Mouse (Mus musculus) midbrain, embryonic 10.5 days (tissue): ENCODE results near the gene Zfp52. TPM values are rescaled to one million over a fixed set of nuclear protein-coding genes. Genes with fewer than 3 reads are reported as not detected.
A peak's percentile ranks its signal among the peaks of the same experiment; 100 is the strongest.

Source experiments
- DNase-seq: peaks from one replicate; pipeline ENCODE4 v3.0.0-alpha.2; 2017; ENCODE audit warnings: low spot score
- H3K27ac ChIP-seq: fragments of 300-500 bp; sonication (generic); replicated peaks from 2 replicates; pipeline ENCODE4 v1.5.1; 2016; ENCODE audit warnings: mild to moderate bottlenecking
- H3K27me3 ChIP-seq: fragments of 300-500 bp; sonication (generic); 2 replicates; pipeline ENCODE4 v1.6.1; 2016; ENCODE audit warnings: low read depth, mild to moderate bottlenecking; ENCODE audit not compliant: poor library complexity, severe bottlenecking
- H3K36me3 ChIP-seq: fragments of 300-500 bp; sonication (generic); 2 replicates; pipeline ENCODE4 v1.6.1; 2016; ENCODE audit warnings: mild to moderate bottlenecking, moderate library complexity
- H3K4me1 ChIP-seq: fragments of 300-500 bp; sonication (generic); 2 replicates; pipeline ENCODE4 v1.6.1; 2016
- H3K4me3 ChIP-seq: fragments of 300-500 bp; sonication (generic); 2 replicates; pipeline ENCODE4 v1.5.1; 2016; ENCODE audit warnings: mild to moderate bottlenecking, moderate library complexity
- H3K9me3 ChIP-seq: fragments of 300-500 bp; sonication (generic); replicated peaks from 2 replicates; pipeline ENCODE4 v1.6.1; 2016; ENCODE audit warnings: mild to moderate bottlenecking
- WGBS: fragments of 180-500 bp; shearing (Covaris S2); methylation state at CpG from one replicate; pipeline ENCODE4 v1.1.7; 2016; 5-methylcytosine and 5-hydroxymethylcytosine counted together
- polyA plus RNA-seq: library from polyadenylated mRNA; unstranded; fragments of >200 nt; fragmentation: Nextera tagmentation; extraction: Ambion mirVana; gene quantifications from 2 replicates; pipeline ENCODE4 v1.2.1, GENCODE M21; 2016

Zfp52 gene
- polyA plus RNA-seq, 1 experiment from 2014 or later = 1.7 TPM

DNA sequence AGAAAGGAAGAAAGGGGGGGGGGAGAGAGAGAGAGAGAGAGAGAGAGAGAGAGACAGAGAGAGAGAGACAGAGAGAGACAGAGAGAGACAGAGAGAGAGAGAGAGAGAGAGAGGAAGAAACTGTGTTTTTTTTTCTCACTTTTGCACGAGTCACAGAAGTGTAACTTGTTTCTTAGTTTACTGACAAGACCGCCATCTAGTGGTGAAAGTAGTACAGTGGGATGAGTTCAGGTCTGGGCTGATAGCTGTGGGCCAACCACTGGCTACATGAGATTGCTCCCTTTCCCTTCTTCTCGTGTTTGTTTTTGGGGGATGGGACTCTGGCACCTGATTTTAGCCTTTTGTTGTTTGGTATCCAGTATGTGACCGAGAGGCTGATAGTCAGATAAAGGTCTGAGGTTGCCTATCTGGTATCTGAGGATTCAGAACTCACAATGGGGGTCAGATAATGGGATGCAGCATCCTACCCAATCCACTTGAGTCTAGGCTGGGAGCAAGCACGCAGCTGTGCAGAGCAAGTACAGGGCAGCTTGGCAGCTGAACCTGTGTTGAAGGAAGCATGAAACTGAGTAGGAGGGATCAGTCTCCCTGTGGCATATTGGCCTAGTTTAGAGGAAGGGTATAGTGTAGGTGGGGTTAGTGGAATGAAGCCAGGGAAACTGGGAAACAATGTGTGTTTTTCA, 44.3 kb downstream of the Zfp52 start:
- DNase-seq = peak; percentile 24
- H3K4me3 ChIP-seq = no peak overlapping the region
- peaks cover 52% of the 10 kb centered on the region for H3K36me3 ChIP-seq
- no peak overlapping the region for H3K27ac ChIP-seq
- no peaks in the 10 kb centered on the region for H3K27me3 ChIP-seq
- no peaks in the 10 kb centered on the region for H3K9me3 ChIP-seq
- WGBS = 31% methylated on average over 5 of the region's 5 CpGs
- no peaks in the 10 kb centered on the region for H3K4me1 ChIP-seq

DNA sequence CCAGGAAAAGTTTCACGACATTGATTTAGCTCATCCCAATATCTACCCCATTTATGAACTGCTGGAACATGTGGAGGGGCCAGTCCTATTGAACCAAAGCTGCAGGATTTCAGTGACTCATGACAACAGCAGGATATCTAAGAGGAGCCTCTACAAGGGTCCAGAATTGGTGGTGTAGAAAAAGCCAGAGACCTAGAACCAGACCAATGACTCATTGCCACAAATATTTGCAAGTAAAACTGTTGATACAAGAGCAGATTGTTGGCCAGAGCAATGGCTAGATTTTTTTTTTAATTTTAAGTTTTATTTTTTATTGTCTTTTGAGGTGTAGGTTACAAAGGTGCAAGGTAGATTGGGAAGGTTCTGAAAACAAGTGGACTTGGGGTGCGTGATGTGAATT, 50.2 kb downstream of the Zfp52 start:
- WGBS = 94% methylated on average over 2 of the region's 2 CpGs
- no peak overlapping the region for H3K4me3 ChIP-seq
- no peaks in the 10 kb centered on the region for H3K4me1 ChIP-seq
- no peaks in the 10 kb centered on the region for H3K27me3 ChIP-seq
- DNase-seq = no peak
- H3K9me3 ChIP-seq = peaks cover 14% of the 10 kb centered on the region
- H3K36me3 ChIP-seq = peaks cover 61% of the 10 kb centered on the region
- no peak overlapping the region for H3K27ac ChIP-seq

Other genes with a start within 250 kb of the Zfp52 start
- gene Vmn1r237, start 223.7 kb upstream of the Zfp52 start, polyA plus RNA-seq = not detected in 2 replicates
- 2.1 and 2.4 TPM in 2 replicates for gene Zfp677, start 151.8 kb upstream of the Zfp52 start, polyA plus RNA-seq
- gene Zfp54, start 112.3 kb upstream of the Zfp52 start, polyA plus RNA-seq = 2.9 and 3.0 TPM in 2 replicates
- 13.3 and 13.4 TPM in 2 replicates for gene Zfp51, start 85.2 kb upstream of the Zfp52 start, polyA plus RNA-seq
- 10.0 and 10.3 TPM in 2 replicates for gene Zfp53, start 46.5 kb upstream of the Zfp52 start, polyA plus RNA-seq
- gene Zfp948, start 31.5 kb downstream of the Zfp52 start, polyA plus RNA-seq = 14.0 and 14.6 TPM in 2 replicates
- 5.7 and 6.9 TPM in 2 replicates for gene Zfp983, start 115.1 kb downstream of the Zfp52 start, polyA plus RNA-seq
- 10.7 and 14.2 TPM in 2 replicates for gene Gm10226, start 156.3 kb downstream of the Zfp52 start, polyA plus RNA-seq
- gene Zfp760, start 172.2 kb downstream of the Zfp52 start, polyA plus RNA-seq = 18.6 and 20.7 TPM in 2 replicates
- 7.8 and 9.7 TPM in 2 replicates for gene Zfp229, start 195.3 kb downstream of the Zfp52 start, polyA plus RNA-seq